Mouse (Mus musculus): ENCODE data around the gene Gab2.
"Not testable (repeated sequence)": the region's sequence is repeated elsewhere in the genome, so short reads cannot be mapped to it uniquely, and the experiment has no call there.

The Gab2 gene

GRCm38 (mm10) chr7:97136453-97136852, 55.1 kb downstream of the Gab2 start:
- DNase-seq (ENCODE audit: low read depth in 1 of 2, low spot score in 2 of 2), result no peak

- DNase-seq (ENCODE audit: low read depth in 1 of 2, low spot score in 2 of 2), result no peak
Measured at GRCm38 (mm10) chr7:97151082-97151813, 69.9 kb downstream of the Gab2 start.

GRCm38 (mm10) chr7:97154756-97155487, 73.5 kb downstream of the Gab2 start:
- peak in 1 of 2 experiments; percentile 45 for DNase-seq (ENCODE audit: low read depth in 1 of 2, low spot score in 2 of 2)

- no peak for DNase-seq (ENCODE audit: low read depth in 1 of 2, low spot score in 2 of 2)
Measured at GRCm38 (mm10) chr7:97164261-97164660, 82.9 kb downstream of the Gab2 start.

- no peak for DNase-seq (ENCODE audit: low read depth in 1 of 2, low spot score in 2 of 2)
Measured at GRCm38 (mm10) chr7:97171089-97171488, 89.7 kb downstream of the Gab2 start.

GRCm38 (mm10) chr7:97171719-97172118, 90.3 kb downstream of the Gab2 start:
- DNase-seq (ENCODE audit: low read depth in 1 of 2, low spot score in 2 of 2), result no peak

- no peak for DNase-seq (ENCODE audit: low read depth in 1 of 2, low spot score in 2 of 2)
Measured at GRCm38 (mm10) chr7:97172126-97172525, 90.7 kb downstream of the Gab2 start.

GRCm38 (mm10) chr7:97181931-97182330, 100.5 kb downstream of the Gab2 start:
- no peak for DNase-seq (ENCODE audit: low read depth in 1 of 2, low spot score in 2 of 2)

- DNase-seq (ENCODE audit: low read depth in 1 of 2, low spot score in 2 of 2), result no peak
Measured at GRCm38 (mm10) chr7:97183426-97183825, 102.0 kb downstream of the Gab2 start.

- DNase-seq (ENCODE audit: low read depth in 1 of 2, low spot score in 2 of 2), result no peak
Measured at GRCm38 (mm10) chr7:97184005-97184404, 102.6 kb downstream of the Gab2 start.

GRCm38 (mm10) chr7:97187387-97188081, 106.1 kb downstream of the Gab2 start:
- DNase-seq (ENCODE audit: low read depth in 1 of 2, low spot score in 2 of 2), result no peak

- DNase-seq (ENCODE audit: low read depth in 1 of 2, low spot score in 2 of 2), result no peak
Measured at GRCm38 (mm10) chr7:97189116-97189515, 107.7 kb downstream of the Gab2 start.

GRCm38 (mm10) chr7:97203907-97204306, 122.5 kb downstream of the Gab2 start:
- no peak for DNase-seq (ENCODE audit: low read depth in 1 of 2, low spot score in 2 of 2)

GRCm38 (mm10) chr7:97208811-97209549, 127.6 kb downstream of the Gab2 start:
- no peak for DNase-seq (ENCODE audit: low read depth in 1 of 2, low spot score in 2 of 2)

- no peak for DNase-seq (ENCODE audit: low read depth in 1 of 2, low spot score in 2 of 2)
Measured at GRCm38 (mm10) chr7:97210064-97210685, 128.8 kb downstream of the Gab2 start.

GRCm38 (mm10) chr7:97211117-97211516, 129.7 kb downstream of the Gab2 start:
- peak; percentile 66 to 84 for DNase-seq (ENCODE audit: low read depth in 1 of 2, low spot score in 2 of 2)

GRCm38 (mm10) chr7:97223836-97224235, 142.4 kb downstream of the Gab2 start:
- no peak for DNase-seq (ENCODE audit: low read depth in 1 of 2, low spot score in 2 of 2)

GRCm38 (mm10) chr7:97245261-97245949, 164.0 kb downstream of the Gab2 start:
- DNase-seq (ENCODE audit: low read depth in 1 of 2, low spot score in 2 of 2), result no peak

GRCm38 (mm10) chr7:97245950-97246578, 164.7 kb downstream of the Gab2 start:
- not testable (repeated sequence) for DNase-seq (ENCODE audit: low read depth in 1 of 2, low spot score in 2 of 2)

- no peak for DNase-seq (ENCODE audit: low read depth in 1 of 2, low spot score in 2 of 2)
Measured at GRCm38 (mm10) chr7:97247661-97248060, 166.3 kb downstream of the Gab2 start.
